Mouse (Mus musculus): ENCODE measurements around the gene C87436.

Gene C87436

DNA sequence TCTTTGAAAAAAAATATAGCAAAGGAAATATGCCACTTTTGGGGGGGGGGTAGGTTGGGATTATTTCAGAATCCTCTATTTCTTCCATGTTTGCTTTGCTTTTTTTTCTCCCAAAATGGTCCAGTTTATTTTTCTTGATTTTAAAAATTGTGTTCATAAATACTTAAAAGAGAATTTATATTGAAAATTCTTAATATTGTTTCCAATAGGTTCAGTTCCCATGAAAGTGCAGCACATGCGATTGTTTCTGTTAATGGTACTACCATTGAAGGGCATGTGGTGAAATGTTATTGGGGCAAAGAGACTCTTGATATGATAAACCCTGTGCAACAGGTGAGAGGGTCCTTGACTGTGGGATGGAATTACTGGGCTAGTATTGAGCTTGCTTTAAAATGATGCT lies 11.8 kb upstream of the C87436 start, which contains the start of gene Gm44790:
Gm44790 (plus strand) TSS at position 301 of the 400 bp plus-strand sequence.
- in situ Hi-C loops (cut with MseI, MboI) = no loop called here

DNA sequence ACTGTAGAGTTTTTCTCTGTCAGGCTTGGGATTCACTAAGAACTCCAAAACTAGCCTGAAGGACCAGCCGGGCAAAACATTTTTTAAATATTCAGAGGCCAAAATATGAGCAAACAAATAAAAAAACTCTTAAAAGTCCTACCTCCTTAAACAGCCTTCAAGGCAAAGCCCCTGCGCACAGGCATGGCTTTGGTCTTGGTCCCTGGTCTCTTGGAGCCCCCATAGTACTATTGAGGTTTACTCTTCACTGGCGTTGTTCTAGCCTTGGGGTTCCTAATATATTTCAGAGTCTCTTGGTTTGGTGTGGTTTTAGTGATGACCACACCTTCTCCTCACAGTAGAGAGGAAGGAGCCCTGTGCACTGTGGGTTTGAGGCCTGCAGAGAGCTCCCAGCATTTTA lies 6.6 kb upstream of the C87436 start:
- in situ Hi-C loops (cut with MseI, MboI) = no loop called here

GRCm38 (mm10) chr6:86433696-86434095 lies 4.5 kb upstream of the C87436 start:
- in situ Hi-C loops (cut with MseI, MboI) = no loop called here

GRCm38 (mm10) chr6:86437711-86438110 lies 463 bp upstream of the C87436 start:
- in situ Hi-C loops (cut with MseI, MboI) = no loop called here

DNA sequence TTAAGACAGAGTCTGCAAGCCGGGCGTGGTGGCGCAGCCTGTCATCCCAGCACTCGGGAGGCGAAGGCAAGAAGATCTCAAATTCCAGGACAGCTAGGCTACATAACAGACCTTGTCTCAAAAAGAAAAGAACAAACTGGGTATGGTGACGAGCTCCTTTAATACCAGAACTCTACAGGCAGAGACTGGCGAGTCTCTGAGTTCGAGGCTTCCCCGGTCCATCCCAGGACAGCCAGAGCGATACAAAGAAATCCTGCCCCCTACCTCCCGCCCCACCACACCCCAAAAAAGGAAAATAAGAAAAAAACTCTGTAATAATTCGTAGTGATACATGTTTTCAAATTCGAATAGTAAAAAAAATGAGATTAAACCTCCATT lies 934 bp downstream of the C87436 start:
- in situ Hi-C loops (cut with MseI, MboI) = no loop called here

DNA sequence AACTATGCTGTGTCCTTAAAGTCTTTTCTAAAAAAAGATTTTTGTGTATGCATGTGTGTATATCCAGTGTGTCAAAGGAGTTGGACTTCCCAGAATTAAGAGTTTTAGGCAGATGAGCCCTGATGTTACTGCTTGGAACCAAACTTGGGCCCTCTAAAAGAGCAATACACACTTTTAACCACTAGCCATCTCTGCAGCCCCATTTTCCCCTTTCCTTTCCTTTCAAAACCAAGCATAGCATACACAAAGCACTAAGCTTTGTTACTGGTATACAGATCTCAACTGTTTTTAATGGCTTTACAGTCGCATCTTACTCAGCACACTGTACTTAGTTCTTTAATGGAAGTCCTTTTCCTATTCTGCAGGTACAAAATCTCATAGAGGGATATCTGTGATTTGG lies 1.4 kb downstream of the C87436 start:
- in situ Hi-C loops (cut with MseI, MboI) = no loop called here

GRCm38 (mm10) chr6:86441571-86441970 lies 3.4 kb downstream of the C87436 start:
- in situ Hi-C loops (cut with MseI, MboI) = no loop called here

- in situ Hi-C loops (cut with MseI, MboI) = no loop called here
Measured at GRCm38 (mm10) chr6:86445551-86445950, 7.4 kb downstream of the C87436 start.

DNA sequence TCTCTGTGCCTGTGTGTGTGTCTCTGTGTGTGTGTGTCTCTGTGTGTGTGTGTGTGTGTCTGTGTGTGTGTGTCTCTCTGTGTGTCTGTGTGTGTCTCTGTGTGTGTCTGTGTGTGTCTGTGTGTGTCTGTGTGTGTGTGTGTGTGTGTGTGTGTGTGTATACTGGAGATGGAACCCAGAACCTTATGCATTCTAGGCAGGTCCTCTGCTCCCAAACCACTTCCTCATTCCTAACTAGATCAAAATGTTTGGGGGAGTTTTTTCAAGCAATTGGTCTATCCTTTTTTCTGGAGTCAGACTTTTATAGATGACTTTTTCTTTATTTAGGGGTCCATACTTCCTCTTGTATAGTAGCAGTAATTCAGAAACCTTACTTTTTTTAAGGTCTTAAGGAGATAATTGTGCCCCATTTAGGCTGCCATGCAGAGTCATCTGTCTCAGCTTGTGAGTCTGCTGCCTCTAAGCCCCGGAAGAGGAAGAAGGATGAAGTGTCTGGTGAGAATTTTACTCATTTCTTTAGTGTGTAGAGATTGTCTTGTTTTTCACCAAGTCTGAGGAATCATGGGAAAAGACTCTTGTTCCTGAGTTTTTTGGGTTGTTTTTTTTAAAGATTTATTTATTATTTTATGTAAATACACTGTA lies 8.9 kb downstream of the C87436 start:
- in situ Hi-C loops (cut with MseI, MboI) = no loop called here

GRCm38 (mm10) chr6:86456727-86457126 lies 18.6 kb downstream of the C87436 start:
- in situ Hi-C loops (cut with MseI, MboI) = no loop called here

- in situ Hi-C loops (cut with MseI, MboI) = no loop called here
Measured at GRCm38 (mm10) chr6:86463079-86463478, 24.9 kb downstream of the C87436 start.

GRCm38 (mm10) chr6:86471317-86471716 lies 33.1 kb downstream of the C87436 start:
- in situ Hi-C loops (cut with MseI, MboI) = no loop called here

GRCm38 (mm10) chr6:86471760-86472099 lies 33.6 kb downstream of the C87436 start:
- in situ Hi-C loops (cut with MseI, MboI) = no loop called here

DNA sequence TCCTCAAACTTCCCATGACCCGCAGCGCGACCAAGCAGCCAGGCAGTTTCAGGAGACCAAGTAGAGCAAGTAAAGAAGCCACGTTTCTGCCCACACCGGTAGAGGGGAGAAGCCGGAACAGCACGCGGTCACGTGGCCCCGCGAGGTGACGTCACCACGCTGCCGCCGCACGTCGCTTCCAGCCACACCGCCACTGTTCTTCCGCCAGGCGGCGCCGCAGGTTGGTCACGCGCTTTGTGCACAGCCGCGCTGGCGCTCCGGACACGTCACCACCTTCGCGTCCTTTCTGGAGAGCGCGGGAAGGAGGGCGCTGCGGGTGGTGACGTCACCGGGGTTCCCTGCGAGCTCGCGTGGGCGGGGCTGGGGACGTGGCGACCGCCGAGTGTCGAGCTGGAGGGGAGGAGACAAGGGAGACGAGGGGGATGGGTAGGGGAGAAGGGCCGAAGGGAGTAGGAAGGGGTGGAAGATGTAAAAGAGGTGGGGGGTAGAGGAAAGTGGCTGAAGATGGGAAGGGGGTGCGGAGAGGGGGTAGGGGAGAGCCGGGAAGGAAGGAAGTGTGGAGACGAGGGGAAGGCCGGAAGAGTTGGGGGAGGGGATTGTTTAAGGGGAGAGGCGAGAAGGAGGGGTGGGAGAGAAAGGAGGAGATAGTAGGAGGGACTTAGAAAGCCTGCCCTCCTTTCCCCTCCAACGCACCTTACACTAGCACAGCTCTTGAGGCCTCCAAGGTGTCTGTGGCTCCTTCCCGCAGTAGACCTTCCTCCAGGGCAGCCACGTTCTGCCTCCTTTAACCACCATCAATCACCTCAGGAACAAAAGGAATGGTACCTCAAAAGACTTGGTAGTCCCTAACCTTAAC lies 34.2 kb downstream of the C87436 start:
- in situ Hi-C loops (cut with MseI, MboI) = no loop called here

DNA sequence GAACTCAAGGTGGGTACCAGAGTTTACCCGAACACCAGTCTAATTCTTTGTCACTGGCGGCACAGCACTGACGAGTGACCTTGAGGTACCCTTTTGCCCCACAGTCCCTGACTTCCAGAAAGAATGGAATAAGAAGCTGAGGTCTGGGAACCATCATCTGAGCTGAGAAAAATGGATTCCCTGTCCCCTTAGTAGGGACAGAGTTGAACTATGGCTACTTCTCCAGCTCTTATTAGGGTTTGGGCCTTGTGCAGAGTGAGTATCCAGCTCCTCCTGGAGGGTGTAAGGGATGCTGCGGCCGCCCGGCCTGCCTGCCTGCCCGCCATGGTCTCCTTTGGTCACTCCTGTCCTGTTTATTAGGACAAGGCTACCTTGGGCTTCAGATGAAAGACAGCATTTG lies 34.9 kb downstream of the C87436 start:
- in situ Hi-C loops (cut with MseI, MboI) = no loop called here

DNA sequence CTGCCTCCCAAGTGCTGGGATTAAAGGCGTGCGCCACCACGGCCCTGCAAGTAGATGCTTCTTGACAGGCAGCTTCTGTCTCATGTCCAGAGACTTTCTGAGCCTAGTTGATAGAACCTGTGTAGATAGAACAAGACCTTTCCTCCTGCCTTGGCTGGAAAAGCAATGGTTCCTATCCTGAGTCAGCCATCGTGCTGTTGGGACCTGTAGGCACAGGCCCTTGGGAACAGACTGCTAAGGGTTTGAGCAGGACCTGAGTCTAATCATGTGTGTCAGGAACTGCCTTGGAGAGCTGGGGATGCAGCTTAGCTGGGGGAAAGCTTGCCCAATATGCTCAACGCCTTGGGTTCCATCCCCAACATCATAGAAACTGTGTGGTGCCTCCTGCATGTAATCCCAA lies 35.9 kb downstream of the C87436 start:
- in situ Hi-C loops (cut with MseI, MboI) = no loop called here

DNA sequence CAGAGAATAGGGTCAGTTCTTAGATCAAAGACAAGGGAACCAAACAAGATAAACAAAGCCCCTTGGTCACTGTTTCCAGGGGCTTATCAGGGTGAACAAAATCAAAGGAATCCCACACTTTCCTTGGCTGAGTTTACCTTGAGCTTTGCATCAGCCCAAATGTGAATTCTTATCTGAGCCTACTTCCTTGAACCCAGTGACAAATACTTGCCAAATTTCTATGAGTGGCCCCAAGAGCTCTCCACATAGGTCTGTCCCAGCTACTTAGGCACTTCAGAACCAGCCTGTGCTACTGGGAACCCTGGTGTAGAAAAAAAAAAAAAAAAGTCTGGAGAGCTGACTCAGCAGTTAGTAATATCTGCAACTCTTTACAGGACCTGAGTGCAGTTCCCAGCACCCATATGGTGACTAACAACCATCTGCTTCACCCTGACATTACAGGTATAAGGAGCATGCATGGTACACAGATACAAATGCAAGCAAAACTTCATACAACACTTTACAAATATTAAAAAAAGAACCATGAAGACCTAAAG lies 36.5 kb downstream of the C87436 start:
- in situ Hi-C loops (cut with MseI, MboI) = no loop called here

- in situ Hi-C loops (cut with MseI, MboI) = no loop called here
Measured at GRCm38 (mm10) chr6:86475462-86476167, 37.4 kb downstream of the C87436 start.

- in situ Hi-C loops (cut with MseI, MboI) = no loop called here
Measured at GRCm38 (mm10) chr6:86476931-86477330, 38.8 kb downstream of the C87436 start.

GRCm38 (mm10) chr6:86479311-86479710 lies 41.1 kb downstream of the C87436 start:
- in situ Hi-C loops (cut with MseI, MboI) = no loop called here

GRCm38 (mm10) chr6:86479816-86480188 lies 41.6 kb downstream of the C87436 start:
- in situ Hi-C loops (cut with MseI, MboI) = no loop called here

DNA sequence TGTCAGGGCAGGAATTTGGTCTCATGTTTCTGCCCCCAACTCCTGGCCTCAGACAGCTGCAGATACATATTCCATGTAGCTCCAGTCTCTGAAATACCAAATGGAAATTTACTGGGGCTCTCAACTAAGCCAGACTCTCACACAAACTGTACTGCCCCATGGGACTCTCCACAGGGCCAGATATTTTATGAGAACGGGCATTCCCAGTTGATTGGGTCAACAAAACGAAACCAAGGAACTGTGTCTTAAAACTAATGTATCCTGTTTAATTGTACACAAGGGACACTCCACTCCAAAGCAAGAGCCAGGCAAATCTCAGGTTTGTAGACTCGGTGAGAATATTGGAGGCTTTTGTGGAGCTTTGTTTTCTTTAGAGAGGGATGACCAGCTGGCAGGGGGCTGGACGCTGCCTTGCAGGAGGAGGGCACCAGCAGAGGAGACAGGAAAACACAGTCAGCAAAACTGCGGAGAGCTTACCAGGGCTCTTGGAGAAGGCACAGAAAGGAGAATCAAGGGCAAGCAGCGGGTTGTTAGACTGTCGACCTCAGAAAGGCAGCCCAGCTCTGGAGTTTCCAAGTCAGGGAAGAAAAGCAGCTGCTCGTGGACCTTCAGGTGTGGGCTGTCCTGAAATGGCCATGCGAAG lies 42.1 kb downstream of the C87436 start:
- in situ Hi-C loops (cut with MseI, MboI) = no loop called here
